Mouse (Mus musculus) adrenal gland, adult 8-10 months (tissue): ENCODE measurements at regions not wholly inside any gene's neighbourhood (a gene's known extent, or its start where the extent isn't known, plus 50 kb on each side); places are given as distances from the start of the nearest gene placed in this dataset.

Source experiments
- DNase-seq: peaks from one replicate; pipeline ENCODE4 v3.0.0; 2022

DNA sequence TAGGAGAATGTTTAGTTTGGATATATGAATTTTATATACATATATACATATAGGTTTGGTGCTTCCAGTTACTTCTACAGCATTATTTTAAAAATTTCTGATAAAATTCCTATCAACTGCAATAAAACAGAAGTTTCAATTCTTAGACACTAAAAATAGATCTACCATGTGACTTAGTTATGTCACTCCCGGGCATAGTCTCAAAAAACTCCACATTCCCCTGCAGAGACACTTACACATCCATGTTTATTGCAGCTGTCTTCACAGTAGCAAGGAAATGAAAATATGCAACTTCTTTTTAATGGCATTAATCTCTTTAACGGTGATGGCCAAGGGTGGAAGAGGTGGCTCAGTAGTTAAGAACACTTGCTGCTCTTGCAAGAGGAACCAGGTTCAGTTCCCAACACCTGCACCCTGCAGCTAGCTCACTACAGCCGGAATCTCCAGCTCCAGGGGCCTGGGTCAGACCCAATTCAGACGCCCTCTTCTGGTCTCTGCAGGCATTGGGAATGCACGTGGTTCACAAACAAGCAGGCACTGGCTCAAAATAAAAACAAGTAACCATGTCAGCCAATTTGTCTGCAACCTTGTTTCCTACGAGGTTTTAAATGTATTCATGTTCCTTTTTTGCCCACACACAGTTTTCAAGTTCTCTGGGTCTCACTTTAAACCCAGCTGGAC is 204.4 kb downstream of the Adra2a start:
- no peak for DNase-seq

DNA sequence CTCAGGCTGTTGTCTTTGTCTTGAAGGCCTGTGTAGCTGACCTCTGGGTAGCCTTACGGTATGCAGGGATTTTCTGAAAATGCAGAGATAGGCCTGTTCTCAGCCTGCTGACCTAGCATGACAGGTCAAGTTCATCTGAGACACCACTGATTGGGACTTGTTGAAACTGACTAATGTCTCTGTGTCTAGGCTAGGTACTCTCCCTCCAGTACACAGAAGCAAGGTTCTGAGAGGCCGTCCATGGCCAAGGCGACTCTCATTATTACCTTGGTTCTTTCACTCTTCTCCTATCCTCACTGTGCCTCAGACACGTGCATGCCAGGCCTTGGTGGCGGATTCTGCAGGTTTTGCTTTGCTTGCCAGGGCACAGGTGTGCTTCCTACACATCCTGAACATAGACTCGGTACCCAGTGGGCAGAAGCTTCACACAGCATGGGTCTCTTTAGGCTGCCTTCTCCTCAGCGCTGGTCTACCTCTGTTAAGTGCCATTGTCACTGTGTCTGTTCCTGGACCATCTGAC is 208.3 kb downstream of the Adra2a start:
- DNase-seq = no peak

DNA sequence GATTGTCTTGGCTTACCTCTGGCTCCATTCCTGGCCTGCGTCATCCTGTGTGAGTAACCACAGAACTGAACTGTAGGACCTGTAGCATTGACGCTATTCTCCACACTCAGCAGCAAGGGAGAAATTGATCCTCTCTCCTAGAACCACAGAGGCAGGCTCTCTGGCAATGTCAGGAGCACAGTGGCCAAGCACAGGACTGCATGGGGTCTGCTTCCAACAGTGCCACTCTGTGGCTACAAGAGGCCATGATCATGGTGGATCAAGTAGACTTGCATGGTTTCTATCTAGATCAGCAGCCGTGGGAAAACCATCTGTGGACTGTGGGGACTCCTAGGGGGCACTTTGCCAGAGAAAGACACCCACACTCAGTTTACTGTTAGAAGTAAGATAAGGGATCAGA is 213.9 kb downstream of the Adra2a start:
- no peak for DNase-seq

DNA sequence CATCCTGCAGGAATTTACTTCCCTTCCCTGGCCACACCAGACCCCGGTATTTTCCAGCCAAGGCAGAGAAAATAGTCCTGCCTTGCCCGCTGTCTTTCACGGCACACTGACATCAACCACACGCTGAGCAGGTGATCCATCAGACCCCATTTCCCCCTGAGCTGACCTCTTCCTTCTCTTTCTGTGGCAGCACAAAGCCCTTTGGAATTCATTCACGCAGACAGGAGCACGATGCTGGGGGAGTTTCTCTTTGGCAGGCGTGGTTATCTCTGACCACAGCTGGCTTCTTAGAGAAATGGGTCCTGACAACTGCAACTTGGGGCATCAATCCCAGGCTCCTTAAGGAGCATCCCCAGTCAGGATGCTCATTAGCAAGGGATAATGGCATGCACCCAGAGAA is 215.2 kb downstream of the Adra2a start:
- no peak for DNase-seq

DNA sequence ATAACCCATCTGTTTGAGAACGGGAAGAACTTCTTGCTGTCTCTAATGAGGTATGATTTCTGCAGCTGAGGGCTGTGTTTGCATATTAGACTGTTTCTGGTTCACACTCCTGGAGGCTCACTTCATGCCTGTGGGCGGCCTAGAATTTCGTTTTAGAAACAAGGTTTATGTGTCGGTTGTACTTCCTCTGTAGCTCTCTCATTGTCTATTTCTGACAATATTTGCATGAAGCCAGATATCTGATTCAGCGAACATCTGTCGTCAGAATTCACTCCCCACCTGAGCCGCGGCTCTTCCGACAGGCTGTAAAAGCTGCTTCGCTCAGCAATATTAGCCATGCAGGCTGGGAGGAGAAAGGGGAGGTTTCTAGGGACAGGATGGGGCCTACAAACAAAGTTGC is 233.4 kb downstream of the Adra2a start:
- no peak for DNase-seq

DNA sequence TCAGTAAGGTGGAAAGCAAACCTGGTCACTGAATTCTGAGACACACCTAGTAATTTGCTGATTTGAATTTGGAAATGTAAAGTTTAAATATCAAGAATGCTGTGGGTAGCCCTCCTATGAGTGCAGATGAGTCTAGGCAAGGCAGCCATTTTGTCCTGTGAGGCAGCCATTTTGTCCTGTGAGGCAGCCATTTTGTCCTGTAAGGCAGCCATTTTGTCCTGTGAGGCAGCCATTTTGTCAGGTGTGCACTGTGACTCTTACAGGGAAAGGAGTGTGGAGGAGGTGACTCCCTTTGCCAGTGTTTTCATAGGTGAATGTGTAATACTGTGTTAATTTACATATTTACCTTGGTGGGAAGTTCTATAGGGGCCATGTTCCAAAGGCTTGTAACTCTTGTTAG is 241.5 kb downstream of the Adra2a start:
- no peak for DNase-seq

DNA sequence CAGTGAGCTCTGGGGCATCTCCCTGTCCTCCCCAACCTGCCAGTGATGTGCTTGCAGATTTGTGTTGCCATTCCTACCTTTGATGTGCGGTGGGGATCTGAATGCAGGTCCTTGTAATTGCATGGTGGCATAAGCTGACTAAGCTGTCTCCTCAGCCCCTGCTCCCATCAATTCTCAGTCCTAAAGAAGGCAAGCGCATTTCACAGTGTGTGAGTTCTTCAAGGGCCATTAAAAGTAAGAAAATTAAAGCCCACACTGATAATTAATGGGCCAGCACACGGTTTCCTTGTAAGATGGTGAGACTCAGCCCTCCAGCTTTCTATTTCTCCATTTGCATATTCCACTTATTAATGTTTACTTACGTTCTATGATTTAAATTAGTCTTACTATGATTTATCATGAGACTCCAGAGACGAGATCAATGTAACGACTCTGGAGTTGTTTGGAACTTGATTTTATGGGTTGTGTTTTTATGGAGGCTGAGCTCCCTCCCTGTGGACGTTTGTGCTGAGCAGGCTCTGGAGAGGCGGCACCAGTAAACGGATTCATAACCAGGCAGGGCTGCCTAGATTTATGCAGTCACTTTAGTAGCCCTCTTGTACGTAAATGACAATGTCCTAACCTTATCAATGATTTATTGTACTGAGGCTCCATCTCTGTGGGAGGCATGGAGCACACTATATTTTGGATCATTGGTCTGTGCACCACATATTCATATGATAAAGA is 253.9 kb downstream of the Adra2a start:
- DNase-seq = no peak

DNA sequence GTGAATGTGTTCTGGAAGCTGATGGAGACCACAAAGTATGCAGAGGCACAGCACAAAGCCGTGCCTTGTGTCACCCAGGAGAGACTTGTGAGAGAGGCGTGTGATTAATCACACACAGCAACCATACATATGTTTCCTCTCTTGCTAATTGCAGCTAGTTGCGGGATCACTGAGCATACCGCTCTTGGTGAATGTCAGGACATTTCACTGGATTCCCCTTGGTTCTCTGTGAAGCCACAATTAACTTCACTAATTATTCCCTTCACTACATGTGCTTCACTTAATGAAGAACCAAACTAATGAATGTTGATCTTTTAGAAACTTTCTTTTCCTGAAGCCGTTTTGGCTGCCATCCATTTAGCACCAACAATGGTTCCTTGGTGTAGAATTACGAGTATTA is 267.3 kb downstream of the Adra2a start:
- no peak for DNase-seq

DNA sequence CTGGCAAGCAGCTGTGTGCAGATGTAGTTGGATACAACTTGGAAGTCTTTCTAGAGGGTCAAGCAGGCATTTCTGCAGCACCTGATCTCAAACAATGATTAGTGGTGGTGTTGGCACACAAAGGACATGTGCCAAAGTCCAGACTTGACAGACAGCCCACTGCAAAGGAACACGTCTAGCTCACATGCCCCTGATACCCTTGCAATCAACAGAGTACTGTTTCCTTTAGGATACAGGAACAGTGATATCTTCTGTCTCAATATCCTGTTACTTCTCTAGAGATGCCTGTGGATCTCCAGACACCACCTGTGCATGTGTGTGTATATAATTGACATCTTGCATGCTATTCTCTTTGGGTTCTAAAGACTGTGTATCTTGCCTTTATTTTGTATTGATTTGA is 267.8 kb downstream of the Adra2a start:
- DNase-seq = no peak

DNA sequence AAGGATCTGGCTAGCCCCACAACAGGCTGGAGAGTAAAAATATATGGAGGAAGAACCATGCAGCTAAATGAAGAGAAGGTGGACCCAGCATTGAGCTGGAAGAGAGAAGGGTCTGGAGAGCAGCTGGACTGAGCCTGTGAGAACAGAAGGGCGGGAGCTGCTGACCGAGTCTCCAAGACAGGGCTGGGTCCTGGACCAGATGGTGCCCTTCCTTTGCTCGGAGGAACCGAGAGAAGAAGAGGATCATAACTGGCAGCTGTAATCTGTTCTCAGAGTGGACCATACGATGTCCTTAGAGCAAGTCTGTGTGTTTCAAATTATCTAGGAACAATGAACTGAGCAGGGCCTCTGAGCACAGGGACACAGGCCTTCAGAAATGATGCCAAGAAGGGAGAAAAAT is 279.3 kb downstream of the Adra2a start:
- no peak for DNase-seq

DNA sequence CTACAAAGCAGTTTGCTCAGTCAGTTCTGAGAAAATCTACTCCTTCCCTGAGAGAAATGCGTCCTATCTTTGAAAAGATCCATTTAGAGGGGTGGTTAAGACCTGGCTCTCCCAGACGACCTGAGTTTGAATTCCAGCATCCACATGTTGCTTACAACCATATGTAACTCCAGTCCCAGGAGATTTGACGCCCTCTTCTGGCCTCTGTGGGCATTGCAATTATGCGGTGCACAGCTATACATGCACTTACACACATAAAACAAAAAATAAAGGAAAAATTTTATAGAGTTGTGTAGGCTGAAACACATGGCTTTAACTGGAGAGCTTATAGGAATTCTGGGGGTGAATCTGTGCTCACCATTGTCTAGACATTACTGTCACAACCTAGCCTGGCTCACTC is 281.0 kb downstream of the Adra2a start:
- no peak for DNase-seq

DNA sequence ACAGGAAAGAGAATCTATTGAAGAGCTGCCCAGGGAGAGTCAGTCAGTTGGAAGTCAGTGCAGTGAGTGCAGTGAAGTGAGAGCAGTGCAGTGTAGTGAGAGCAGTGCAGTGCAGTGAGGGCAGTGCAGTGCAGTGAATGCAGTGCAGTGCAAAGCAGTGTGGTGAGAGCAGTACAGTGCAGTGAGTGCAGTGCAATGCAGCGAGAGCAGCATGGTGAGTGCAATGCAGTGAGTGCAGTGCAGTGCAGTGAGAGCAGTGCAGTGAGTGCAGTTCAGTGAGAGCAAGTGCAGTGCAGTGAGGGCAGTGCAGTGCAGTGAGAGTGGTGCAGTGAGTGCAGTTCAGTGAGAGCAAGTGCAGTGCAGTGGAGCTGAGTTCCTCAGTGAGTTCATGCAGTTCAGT is 288.2 kb downstream of the Adra2a start:
- DNase-seq = no peak

DNA sequence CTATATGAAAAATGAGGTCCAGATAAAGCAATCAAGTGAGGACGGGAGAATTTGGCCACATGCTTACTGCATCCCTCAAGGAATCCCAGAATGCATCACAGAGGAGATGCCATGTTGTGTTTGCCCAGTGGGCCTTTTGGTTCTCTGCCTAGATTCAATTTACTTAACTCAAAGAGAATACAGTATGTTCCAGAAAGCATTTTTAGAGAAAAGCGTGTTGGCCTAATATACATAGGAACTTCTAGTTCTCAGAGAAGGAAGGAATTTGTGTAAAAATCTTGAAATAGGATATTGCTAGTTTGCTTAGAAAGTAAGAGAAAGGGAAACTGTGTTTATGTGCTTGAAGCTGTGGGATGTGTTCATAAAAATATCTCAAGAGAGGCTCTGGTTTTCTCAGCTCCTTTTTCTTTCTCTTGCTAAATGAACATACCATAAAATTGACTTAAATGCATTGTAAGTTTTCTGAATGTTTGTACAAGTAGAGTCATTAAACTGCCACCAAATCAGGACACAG is 296.9 kb downstream of the Adra2a start:
- DNase-seq = no peak

DNA sequence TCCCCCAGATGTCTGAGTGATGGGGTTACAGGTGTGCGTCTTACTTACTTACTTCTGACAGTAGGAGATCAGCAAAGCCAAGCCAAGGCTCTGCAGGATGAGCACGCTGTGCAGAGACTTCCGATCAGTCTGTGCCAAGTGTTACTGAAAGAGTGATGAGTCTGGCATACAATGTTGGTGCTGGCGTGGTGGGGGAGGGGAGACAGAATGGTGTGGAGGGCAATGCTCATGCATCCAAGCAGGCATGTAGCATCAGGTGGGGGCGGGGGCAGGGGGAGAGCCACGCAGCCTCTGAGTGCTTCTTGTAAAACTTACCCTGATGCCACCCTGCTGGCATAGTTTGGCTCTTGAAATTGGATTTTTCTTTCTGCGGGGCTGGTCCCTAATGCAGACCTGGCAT is 315.8 kb downstream of the Adra2a start:
- DNase-seq = no peak

DNA sequence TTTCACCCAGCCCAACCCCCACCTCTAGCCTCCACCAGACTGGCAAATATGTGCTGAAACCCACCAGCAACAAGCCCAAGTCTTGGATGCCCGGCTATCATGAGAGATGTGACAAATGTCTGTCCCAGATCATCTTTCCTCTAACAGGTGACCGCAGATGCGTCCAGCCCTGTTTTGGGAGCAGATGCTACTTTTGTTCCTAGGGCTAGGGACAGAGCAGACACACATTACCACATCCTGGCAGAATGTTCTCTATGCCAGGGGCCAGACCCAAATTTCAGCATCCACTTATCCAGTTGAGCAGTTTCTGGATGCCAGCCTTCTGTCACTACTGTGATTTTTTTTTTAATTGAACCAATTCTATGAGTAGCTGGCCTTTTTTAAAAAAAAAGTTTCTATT is 316.7 kb downstream of the Adra2a start:
- no peak for DNase-seq

DNA sequence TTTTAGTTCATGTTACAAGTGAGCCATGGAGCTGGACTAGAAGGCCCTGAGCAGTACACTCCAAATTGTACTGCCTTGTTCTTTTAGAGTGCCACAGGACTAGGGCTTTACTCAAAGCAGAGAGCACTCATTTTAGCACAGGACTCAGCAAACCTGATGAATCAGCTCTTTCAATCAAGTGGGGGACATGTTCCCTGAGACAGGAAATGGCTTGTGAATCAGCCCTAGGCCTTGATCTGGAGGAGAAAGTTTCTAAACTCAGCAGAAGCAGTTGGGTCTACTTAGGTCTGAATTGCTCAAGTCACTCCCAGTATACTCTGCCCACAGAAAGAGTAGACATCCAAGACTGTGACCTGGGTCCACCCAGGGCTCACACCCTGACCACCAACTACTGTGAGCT is 341.1 kb downstream of the Adra2a start:
- peak; percentile 25 for DNase-seq

DNA sequence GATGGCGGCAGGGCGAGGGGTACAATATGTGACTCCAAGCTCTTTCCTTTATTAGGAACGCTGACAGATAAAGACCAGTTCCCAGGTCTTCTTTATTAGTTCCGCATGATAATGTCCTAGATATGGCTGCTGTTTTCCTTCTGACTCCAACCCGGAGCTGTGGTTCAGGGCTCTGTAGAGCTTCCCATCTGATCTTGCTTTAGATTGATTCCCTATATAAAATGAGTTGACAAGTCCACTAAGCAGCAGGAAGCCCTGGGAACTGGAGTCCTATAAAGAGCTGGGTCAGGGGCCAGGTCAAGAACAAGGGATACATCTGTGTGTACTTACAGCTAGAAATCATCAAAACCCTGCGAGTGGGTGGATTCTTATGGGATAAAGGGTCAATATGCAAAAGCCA is 347.5 kb downstream of the Adra2a start:
- no peak for DNase-seq

DNA sequence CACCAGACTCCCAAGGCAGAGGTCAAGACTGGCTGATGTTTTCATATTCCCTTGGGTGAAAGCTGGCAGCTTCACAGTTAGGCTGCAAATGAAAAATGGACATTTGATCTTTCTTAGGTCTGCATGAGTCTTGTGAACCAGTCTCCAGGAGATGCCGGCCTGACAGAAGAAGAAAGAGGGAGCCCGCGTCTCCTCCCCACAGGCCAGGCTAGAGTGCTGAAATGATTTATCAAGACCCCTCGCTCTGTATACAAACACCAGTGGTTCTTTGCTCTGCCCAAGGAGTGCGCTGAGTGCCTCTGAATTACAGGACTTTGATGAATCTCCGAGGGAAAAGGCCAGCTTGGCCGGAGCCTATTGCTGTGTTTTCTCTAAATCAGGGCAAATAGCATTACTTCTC is 355.7 kb downstream of the Adra2a start:
- DNase-seq = no peak

DNA sequence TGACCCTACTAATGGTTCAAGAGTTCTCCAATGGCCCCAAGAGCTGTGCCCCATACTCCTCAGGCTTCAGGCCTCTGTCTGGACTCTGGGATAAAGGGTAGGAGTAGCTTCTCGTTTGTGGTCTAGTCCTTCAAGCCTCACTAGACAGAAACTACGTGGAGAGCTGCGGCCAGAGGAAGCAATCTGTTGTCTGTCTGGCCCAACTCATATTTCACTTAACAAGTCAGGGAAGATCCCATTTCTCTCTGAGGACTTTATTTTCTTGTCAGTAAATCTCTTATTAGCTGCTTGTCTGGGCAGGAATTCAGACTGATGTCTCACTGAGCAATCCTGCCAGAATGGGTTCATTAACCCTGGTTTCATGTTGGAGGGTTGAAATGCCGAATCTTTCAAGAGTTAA is 364.0 kb downstream of the Adra2a start:
- no peak for DNase-seq

DNA sequence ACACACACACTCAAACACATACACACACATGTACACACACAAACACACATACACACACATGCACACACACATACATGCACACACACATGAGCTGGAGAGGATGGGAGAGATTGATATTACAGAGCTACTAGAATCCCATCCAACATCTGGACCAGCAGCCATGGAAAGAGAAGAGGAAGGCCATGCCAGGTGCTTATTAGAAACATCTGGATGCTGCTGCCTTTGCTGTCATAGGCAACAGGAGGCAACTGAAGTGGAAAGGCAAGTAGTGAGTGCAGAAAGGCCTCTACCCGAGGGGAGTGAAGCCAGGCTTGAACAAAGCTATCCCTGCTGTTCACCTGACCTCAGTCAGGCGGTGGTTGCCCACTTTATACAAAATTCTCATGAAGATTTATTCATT is 385.1 kb downstream of the Adra2a start:
- no peak for DNase-seq

DNA sequence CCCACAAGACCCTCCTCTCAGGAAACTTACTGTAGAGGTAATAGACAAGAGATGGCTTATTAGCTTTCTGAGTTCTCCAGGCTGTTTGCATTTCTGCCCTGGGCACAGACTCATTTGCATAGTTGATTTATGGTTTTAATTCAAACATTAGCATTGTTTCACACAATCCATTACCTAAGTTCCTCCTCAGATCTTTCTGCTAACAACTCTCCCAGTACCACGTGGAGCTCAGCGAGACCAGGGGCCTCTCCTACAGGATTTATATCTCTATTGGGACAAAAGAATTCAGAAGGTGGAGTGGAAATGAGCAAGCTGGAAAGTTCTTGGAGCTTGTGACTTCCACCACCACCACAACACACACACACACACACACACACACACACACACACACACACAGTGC is 396.8 kb downstream of the Adra2a start:
- no peak for DNase-seq

DNA sequence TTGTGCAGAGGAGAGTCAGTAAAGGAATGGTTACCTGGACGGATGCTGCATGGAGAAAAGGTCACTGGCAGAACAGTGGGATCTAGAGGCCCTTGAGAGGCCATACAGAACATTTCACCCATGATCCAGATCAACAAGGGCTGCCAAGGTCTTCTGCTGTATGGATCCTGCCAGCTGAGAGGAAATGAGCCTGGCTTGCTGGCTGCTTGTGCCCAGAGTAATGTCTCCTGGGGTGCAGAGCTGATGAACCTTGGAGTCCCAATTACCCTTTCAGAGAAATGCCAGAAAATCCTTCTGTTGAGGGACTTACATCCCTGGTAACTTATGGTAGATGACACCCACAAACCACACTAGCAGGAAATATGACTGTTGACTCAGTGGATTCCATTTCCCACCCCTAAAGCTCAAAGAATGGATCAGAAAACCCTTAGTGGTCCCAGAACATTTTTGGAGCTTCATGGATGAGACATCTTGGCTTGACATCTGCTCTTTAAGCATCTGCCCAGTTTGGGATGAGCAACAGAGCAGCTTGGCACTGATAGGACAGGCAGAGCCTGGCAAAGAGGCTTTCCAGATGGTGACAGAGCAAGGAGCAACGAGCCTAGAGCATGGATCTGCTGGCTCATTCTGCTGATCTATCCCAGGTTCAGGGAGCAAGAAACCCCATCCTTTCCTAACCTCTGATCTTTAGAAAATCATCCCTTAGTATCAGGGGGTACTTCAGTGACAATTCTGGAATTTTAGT is 416.6 kb downstream of the Adra2a start:
- DNase-seq = no peak

DNA sequence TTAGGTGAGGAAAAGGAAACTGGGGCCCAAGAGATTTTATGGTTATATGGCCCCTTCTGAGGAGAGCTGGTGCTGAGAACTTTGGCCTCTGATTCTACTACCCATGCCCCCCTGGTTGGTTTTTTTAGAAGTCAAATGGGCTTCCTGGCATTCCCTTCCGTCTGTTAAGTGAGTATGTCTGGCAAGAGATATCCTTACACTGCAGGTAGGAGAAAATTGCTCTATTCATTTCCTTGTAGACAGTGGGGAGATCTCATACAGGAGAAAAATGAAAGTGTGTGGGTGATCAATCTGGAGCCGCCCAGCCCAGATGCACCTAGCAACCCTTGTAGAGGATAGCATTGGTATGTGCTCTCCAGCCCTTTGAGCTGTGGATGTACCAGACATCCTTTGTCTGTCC is 418.5 kb downstream of the Adra2a start:
- DNase-seq = no peak

DNA sequence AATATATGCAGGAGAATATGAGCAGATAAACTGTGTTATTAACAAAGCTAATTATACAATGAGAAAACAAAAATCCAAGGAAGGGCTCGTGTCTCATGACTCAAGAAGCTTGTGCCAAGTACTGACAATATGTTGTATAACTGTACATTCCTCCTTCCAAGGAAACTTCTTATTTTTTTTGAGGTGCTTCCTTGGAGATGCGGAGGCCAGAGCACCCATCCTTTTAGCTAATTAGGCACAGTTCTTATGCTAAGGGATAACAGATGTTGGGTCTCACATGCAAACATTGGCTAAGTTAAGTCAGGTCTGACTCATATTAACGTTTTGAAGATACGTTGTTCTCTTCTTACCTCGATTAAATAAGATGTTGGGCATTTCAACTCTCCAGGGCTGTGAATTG is 426.1 kb downstream of the Adra2a start:
- DNase-seq = no peak
